Mouse (Mus musculus): ENCODE data around the gene Inpp4a. TPM values are rescaled to one million over a fixed set of nuclear protein-coding genes. Genes with fewer than 3 reads are reported as not detected.

Gene Inpp4a
- polyA plus RNA-seq, 1 experiment from 2014 or later, result 21.0 TPM

DNA sequence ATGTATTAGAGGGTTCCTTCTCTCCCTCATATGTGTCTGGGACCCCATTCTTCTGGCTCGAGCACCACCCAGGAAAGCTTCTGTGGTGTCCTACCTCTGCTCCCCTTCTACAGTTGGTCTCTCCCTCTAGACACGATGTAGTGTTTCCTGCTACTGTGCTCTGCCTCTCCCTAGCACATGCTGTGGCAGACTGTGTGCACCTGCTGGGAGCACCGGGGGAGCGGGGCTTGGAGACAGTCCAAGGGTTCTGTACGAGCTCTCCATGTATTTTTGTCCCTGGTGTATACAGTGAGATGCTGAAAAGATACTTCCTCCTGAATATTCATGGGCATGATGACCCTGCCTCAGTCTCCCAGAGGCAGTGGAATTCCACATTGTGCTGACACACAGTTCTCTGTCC is 93.5 kb downstream of the Inpp4a start:
- no peak for ATAC-seq (ENCODE audit: insufficient number of reproducible peaks, insufficient read depth, low FRiP score, low TSS enrichment, low read depth)
- H3K4me3 ChIP-seq, result no peak overlapping the region
- 74% methylated on average over 5 of the region's 5 CpGs for WGBS
- H3K4me2 ChIP-seq, result no peak overlapping the region
- no peaks in the 10 kb centered on the region for H3K9me3 ChIP-seq
- H3K4me1 ChIP-seq, result no peaks in the 10 kb centered on the region
- peaks cover 74% of the 10 kb centered on the region for H3K36me3 ChIP-seq
- no peak overlapping the region for H3K27ac ChIP-seq
- H3K27me3 ChIP-seq, result no peaks in the 10 kb centered on the region
- H3K9ac ChIP-seq, result no peak overlapping the region

DNA sequence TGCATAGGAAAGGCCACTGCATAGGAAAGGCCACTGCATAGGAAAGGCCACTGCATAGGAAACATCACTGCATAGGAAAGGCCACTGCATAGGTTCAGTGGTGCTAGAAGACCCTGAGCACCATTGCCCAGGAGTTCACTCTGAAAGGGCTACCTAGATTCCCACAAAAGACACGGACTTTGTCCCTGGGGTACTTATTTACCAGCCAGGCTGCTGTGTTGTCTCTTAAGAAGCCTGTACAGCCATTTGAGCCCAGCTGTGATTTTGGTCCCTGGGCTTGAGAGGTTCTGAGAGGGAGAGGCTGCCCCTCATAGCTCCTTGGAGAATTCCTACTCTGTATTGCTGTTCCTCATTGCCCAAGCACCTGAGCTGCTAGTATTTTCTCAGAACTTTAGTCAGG is 96.8 kb downstream of the Inpp4a start:
- Histone ChIP-seq H3K4me1 (no peaks in the 10 kb centered on the region), H3K36me3 (peaks cover 57% of the 10 kb centered on the region), H3K4me3 (no peak overlapping the region), H3K4me2 (no peak overlapping the region), H3K9me3 (no peaks in the 10 kb centered on the region), H3K27me3 (no peaks in the 10 kb centered on the region), H3K27ac (no peak overlapping the region), H3K9ac (no peak overlapping the region)
- 74% methylated on average over 1 of the region's 1 CpGs for WGBS
- ATAC-seq (ENCODE audit: insufficient number of reproducible peaks, insufficient read depth, low FRiP score, low TSS enrichment, low read depth), result no peak

DNA sequence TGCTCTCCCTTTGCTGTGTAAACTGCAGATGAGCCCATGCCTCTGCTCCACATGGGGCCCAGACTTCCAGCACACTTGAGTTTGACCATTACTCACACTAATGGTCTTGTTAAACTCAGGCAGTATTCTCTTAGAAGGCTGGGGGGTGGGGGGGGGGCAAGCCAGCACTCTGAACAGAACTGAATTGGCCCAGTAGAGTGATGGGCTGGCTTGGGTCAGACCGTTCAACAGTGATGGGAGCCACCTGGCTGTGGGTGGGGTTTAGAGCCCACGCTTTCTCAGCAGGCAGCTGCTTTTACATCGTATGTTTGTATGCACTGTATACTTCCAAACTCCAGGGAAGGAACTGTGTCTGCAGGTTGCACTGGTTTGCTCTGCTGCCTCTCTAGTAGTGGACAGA is 99.3 kb downstream of the Inpp4a start:
- Histone ChIP-seq H3K27ac (no peak overlapping the region), H3K27me3 (no peaks in the 10 kb centered on the region), H3K4me3 (no peak overlapping the region), H3K4me1 (no peaks in the 10 kb centered on the region), H3K9ac (no peak overlapping the region), H3K9me3 (no peaks in the 10 kb centered on the region), H3K4me2 (no peak overlapping the region), H3K36me3 (peaks cover 45% of the 10 kb centered on the region)
- no peak for ATAC-seq (ENCODE audit: insufficient number of reproducible peaks, insufficient read depth, low FRiP score, low TSS enrichment, low read depth)
- WGBS, result 64% methylated on average over 3 of the region's 3 CpGs

DNA sequence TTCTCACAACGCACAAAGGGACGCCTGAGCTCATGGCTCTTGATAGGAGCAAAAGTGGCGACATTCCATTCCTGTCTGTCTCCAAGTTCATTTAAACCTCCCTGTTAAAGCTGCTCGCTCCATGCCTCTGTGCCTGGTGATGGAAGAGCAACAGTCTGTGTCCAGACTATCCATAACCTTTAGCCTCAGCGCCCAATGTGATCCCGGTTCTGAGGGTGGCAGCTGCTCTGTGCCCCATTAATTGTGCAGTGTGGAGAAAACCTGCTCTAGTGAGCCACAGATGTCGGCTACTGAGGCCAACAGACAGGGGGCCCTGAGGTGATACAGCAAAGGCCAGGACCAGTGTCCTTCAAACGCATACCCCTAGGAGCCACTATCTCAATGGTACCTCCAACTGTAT is 100.1 kb downstream of the Inpp4a start:
- Histone ChIP-seq H3K9me3 (no peaks in the 10 kb centered on the region), H3K36me3 (peaks cover 38% of the 10 kb centered on the region), H3K4me3 (no peak overlapping the region), H3K4me2 (no peak overlapping the region), H3K9ac (no peak overlapping the region), H3K4me1 (no peaks in the 10 kb centered on the region), H3K27ac (no peak overlapping the region), H3K27me3 (no peaks in the 10 kb centered on the region)
- WGBS, result 84% methylated on average over 8 of the region's 8 CpGs
- ATAC-seq (ENCODE audit: insufficient number of reproducible peaks, insufficient read depth, low FRiP score, low TSS enrichment, low read depth), result no peak

DNA sequence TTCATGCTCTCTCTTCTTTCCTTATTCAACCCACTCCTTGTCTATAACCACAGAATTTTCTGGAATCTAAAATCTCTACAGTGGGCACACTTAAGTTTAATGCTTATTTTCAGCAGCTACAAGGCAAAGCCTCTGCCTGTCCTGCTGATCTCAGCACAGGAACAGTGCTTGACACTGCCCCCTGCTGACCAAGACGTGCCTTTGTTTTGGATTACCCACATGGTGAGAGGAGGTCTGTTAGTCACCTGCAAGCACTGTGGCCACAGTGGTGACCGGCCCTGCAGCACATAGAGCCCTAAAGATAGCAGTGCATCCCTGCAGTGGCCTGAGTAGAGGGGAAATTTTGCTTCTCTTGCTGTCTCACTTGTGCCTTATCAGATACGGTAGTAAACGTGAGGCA is 102.0 kb downstream of the Inpp4a start:
- ATAC-seq (ENCODE audit: insufficient number of reproducible peaks, insufficient read depth, low FRiP score, low TSS enrichment, low read depth), result no peak
- 54% methylated on average over 4 of the region's 4 CpGs for WGBS
- no peak overlapping the region for H3K4me3 ChIP-seq
- H3K4me2 ChIP-seq, result no peak overlapping the region
- H3K9ac ChIP-seq, result no peak overlapping the region
- H3K27me3 ChIP-seq, result no peaks in the 10 kb centered on the region
- peaks cover 18% of the 10 kb centered on the region for H3K36me3 ChIP-seq
- no peaks in the 10 kb centered on the region for H3K4me1 ChIP-seq
- H3K27ac ChIP-seq, result no peak overlapping the region
- H3K9me3 ChIP-seq, result no peaks in the 10 kb centered on the region

DNA sequence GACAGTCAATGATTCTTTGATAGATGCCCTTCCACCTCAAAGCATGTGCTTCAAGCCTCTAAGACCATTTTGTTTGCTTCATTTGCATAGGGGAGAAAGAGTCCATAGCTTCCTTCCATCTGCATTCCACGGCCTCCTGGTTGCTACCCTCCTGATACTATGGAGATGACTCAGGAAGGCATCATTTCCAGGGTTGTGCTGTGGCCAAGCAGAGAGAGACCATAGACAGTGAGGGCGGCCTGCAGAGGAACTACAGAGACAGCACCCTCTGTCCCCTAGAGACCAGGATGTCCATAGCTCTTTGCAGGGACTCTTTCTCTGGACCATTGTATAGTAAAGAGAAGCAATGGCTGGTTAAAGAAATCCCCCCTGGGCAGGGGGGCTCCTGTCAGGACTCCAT is 105.5 kb downstream of the Inpp4a start:
- no peak overlapping the region for H3K4me2 ChIP-seq
- WGBS, result 80% methylated on average over 2 of the region's 2 CpGs
- ATAC-seq (ENCODE audit: insufficient number of reproducible peaks, insufficient read depth, low FRiP score, low TSS enrichment, low read depth), result no peak
- no peaks in the 10 kb centered on the region for H3K9me3 ChIP-seq
- no peak overlapping the region for H3K9ac ChIP-seq
- no peaks in the 10 kb centered on the region for H3K27me3 ChIP-seq
- no peak overlapping the region for H3K27ac ChIP-seq
- no peaks in the 10 kb centered on the region for H3K4me1 ChIP-seq
- no peaks in the 10 kb centered on the region; the same call in 1 of the 2 replicates for H3K36me3 ChIP-seq
- no peak overlapping the region for H3K4me3 ChIP-seq

DNA sequence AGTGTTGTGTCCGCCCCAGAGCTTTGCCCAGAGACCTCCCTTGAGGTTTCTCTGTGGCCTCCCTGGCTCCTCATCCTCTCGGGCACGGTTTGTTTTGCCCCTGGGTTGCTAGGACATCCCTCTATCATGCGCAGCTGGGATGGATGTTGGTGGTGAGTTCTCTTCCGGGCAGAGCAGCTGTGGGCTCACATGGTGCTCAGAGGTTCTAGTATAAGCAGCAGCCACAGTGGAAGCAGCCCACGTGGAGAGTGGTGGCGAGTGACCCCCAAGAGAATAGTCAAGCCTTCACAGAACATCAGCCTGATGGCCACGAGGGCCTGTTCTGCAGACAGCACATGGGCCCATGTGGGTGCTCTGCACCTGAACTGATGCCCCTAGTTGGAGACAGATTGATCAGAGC is 107.6 kb downstream of the Inpp4a start:
- H3K4me2 ChIP-seq, result no peak overlapping the region
- no peak for ATAC-seq (ENCODE audit: insufficient number of reproducible peaks, insufficient read depth, low FRiP score, low TSS enrichment, low read depth)
- H3K4me1 ChIP-seq, result no peaks in the 10 kb centered on the region
- no peaks in the 10 kb centered on the region for H3K36me3 ChIP-seq
- H3K27ac ChIP-seq, result no peak overlapping the region
- WGBS, result 74% methylated on average over 8 of the region's 8 CpGs
- no peaks in the 10 kb centered on the region for H3K27me3 ChIP-seq
- H3K4me3 ChIP-seq, result no peak overlapping the region
- no peak overlapping the region for H3K9ac ChIP-seq
- no peaks in the 10 kb centered on the region for H3K9me3 ChIP-seq

DNA sequence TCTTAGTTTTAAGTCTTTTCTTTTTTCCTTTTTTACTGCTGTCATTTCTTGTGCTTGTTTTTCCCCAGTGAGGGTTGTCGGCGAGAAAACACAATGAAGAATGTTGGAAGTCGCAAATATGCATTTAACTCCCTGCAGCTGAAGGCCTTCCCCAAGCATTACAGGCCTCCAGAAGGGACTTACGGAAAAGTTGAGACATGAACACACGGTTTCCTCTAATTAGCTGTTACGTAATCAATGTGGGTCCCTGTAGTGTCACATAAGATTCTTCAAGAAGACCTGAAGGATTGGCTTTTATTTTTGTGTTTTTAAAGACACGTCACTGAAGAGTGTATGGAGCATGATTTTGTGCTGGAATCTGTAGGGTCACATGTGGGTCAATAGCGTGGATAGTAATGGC is 108.4 kb downstream of the Inpp4a start:
- H3K27ac ChIP-seq, result no peak overlapping the region
- H3K9me3 ChIP-seq, result no peaks in the 10 kb centered on the region

DNA sequence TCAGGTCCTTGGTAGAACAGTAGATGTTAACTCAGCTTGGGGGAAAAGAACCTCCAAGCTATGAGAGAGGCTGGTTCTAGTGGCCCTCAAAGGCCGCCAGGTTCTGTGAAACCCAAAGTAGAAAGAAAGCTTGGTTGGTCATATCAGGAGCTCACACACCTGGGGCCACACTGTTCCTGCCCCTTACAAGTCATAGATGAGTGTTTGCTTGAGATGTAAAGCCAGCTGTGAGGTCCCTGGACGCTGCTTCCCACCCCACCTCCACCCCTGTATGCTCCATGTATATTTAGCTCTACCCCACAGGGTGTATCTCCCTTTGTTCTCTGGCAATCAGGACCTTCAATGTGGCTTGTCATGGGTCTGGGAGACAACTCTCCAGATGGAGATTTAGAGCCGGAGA is 109.0 kb downstream of the Inpp4a start:
- 78% methylated on average over 3 of the region's 3 CpGs for WGBS
- no peak for ATAC-seq (ENCODE audit: insufficient number of reproducible peaks, insufficient read depth, low FRiP score, low TSS enrichment, low read depth)

More for the DNA sequence above, 108.4 kb downstream of the Inpp4a start:
- Histone ChIP-seq H3K9ac (no peak overlapping the region), H3K4me3 (no peak overlapping the region), H3K4me1 (no peaks in the 10 kb centered on the region), H3K4me2 (no peak overlapping the region), H3K27me3 (no peaks in the 10 kb centered on the region), H3K36me3 (no peaks in the 10 kb centered on the region)
- ATAC-seq (ENCODE audit: insufficient number of reproducible peaks, insufficient read depth, low FRiP score, low TSS enrichment, low read depth), result no peak
- WGBS, result 76% methylated on average over 8 of the region's 8 CpGs

DNA sequence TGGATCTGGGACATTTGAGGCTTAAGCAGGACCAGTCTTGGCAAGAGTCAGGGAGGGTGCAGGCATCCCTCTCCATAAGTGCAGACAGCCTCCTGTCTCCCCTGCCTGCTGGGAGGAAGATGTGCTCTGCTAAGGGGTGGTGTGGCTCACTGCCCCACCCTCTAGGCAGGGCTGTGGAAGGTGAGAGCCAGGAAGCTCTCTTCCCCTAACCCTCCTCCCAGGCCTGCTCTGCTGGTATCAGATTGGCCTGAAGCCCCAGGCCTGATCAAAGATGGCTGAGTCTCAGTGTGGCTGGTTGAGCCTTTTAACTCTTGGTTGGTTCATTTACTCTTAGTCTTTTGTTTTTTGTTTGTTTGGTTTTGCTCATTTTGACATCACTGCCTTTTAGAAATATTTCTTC is 110.0 kb downstream of the Inpp4a start:
- H3K9me3 ChIP-seq, result no peaks in the 10 kb centered on the region
- no peak for ATAC-seq (ENCODE audit: insufficient number of reproducible peaks, insufficient read depth, low FRiP score, low TSS enrichment, low read depth)
- no peaks in the 10 kb centered on the region for H3K36me3 ChIP-seq
- no peaks in the 10 kb centered on the region for H3K4me1 ChIP-seq
- no peaks in the 10 kb centered on the region for H3K27me3 ChIP-seq
- H3K4me3 ChIP-seq, result no peak overlapping the region
- H3K9ac ChIP-seq, result no peak overlapping the region
- no peak overlapping the region for H3K4me2 ChIP-seq
- H3K27ac ChIP-seq, result no peak overlapping the region

More for the DNA sequence above, 109.0 kb downstream of the Inpp4a start:
- Histone ChIP-seq H3K27ac (no peak overlapping the region), H3K36me3 (no peaks in the 10 kb centered on the region), H3K4me2 (no peak overlapping the region), H3K4me3 (no peak overlapping the region), H3K9ac (no peak overlapping the region), H3K4me1 (no peaks in the 10 kb centered on the region), H3K27me3 (no peaks in the 10 kb centered on the region), H3K9me3 (no peaks in the 10 kb centered on the region)

DNA sequence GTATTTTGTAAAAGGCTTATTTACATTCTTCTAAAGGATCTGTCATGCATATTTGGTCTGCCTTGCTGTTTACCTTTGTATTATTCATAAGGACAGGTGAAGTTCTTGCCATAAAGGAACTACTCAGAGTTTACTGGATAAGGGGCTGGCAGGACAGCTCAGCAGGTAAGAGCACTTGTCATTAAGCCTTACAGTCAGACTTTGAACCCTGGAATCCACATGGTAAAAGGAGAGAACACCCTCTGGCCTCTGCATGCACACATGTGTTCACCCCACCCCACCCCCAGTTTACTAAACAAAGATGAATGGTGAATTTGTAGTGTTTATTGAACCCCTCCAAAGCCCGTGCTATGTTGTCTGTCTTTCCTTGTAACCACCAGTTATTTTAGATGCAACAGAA is 115.7 kb downstream of the Inpp4a start:
- no peaks in the 10 kb centered on the region for H3K27me3 ChIP-seq
- peaks cover 4% of the 10 kb centered on the region; the same call in 1 of the 2 replicates for H3K9me3 ChIP-seq
- H3K4me2 ChIP-seq, result no peak overlapping the region
- WGBS, result 80% methylated on average over 1 of the region's 1 CpGs
- H3K27ac ChIP-seq, result no peak overlapping the region
- no peak for ATAC-seq (ENCODE audit: insufficient number of reproducible peaks, insufficient read depth, low FRiP score, low TSS enrichment, low read depth)
- no peaks in the 10 kb centered on the region for H3K4me1 ChIP-seq
- peaks cover 38% of the 10 kb centered on the region for H3K36me3 ChIP-seq
- no peak overlapping the region for H3K9ac ChIP-seq
- no peak overlapping the region for H3K4me3 ChIP-seq

DNA sequence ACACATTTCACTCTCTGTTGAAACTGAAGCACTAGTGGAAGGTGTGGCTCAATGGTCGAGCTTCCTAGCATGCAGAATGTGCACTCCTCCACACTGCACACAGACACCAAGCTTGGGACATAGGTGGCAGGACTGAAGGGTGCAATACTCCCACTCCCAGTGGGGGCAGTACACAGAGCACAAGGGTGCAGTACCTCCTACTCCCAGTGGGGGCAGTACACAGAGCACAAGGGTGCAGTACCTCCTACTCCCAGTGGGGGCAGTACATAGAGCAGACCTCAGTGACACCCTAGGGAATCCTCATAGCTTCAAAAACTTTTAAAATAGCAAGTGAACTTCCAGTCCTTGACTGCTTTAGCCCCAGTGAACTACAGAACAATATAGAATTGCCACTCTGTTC is 119.8 kb downstream of the Inpp4a start:
- Histone ChIP-seq H3K27me3 (no peaks in the 10 kb centered on the region), H3K36me3 (peaks cover 56% of the 10 kb centered on the region), H3K9me3 (peaks cover 11% of the 10 kb centered on the region), H3K27ac (no peak overlapping the region), H3K4me2 (no peak overlapping the region), H3K4me1 (no peaks in the 10 kb centered on the region), H3K4me3 (no peak overlapping the region), H3K9ac (no peak overlapping the region)
- ATAC-seq (ENCODE audit: insufficient number of reproducible peaks, insufficient read depth, low FRiP score, low TSS enrichment, low read depth), result no peak
- WGBS, result 97% methylated on average over 1 of the region's 1 CpGs
